Comparison of ENCODE assay signal across 18 mouse cellular contexts in the genomic region with DNA sequence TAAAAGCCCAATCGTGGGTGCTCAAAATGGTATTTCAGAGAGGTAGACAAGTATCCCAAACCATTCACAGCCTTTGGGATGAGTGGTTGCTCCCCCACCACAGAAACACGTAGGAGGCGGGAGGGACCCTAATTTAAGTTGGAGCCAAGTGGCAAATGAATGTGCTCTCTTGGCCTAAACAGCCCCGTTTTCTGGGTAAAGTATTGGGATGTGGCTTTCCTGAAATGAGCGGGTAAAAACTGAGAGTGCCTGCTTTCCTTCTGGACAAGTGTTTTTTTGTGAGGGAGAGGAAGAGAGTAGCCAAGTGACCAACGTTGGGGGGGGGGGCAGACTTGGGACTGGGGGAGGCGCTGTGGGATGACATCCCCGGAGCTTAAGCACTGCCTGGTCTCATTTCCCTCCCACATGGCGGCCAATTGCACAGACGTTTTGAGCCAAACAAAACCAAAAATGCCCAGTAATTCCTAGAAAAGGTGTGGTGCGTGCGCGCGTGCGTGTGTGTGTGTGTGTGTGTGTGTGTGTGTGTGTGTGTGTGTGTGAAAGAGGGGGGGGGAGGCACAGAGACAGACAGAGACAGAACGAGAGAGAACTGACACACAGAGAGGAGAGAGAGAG. TPM values are rescaled to one million over a fixed set of nuclear protein-coding genes. Genes with fewer than 3 reads are reported as not detected.
A peak's percentile ranks its signal among the peaks of the same experiment; 100 is the strongest.
DNase-seq lines count a peak whose midpoint lies in the region; ATAC-seq and TF ChIP-seq lines count a peak whose summit lies in the region.
"Had no signal": no experiment of that assay in that cellular context is flagged by ENCODE, and none has a peak within 500 bp of the region (broad histone marks: within the 10 kb centered on the region; RNA-seq: fewer than 3 reads in every experiment).

No protein-coding gene starts in this region.

- no peaks in the 10 kb centered on the region for H3K36me3 ChIP-seq in lung, embryonic 14.5 days (ENCODE audit: insufficient read depth)
- no peaks in the 10 kb centered on the region for H3K36me3 ChIP-seq in neural tube, embryonic 15.5 days
- H3K36me3 ChIP-seq: embryonic facial prominence, embryonic 12.5 days; liver, embryonic 15.5 days had no signal

- peak overlapping the region; percentile 37; the same call in 1 of the 2 replicates for H3K4me3 ChIP-seq in lung, embryonic 14.5 days (ENCODE audit: low read depth, low read length)
- H3K4me3 ChIP-seq in neural tube, embryonic 15.5 days (replicated peaks), result peak overlapping the region; percentile 75

- no peak for TF ChIP-seq CTCF in lung, embryonic 14.5 days (IDR thresholded peaks at IDR 0.05; ENCODE audit: low read depth)

- H3K27me3 ChIP-seq in lung, embryonic 14.5 days (ENCODE audit: insufficient read depth, low read length), result peaks cover 98% of the 10 kb centered on the region
- H3K27me3 ChIP-seq in neural tube, embryonic 15.5 days (replicated peaks), result no peaks in the 10 kb centered on the region

- no peak for ATAC-seq in lung, embryonic 14.5 days (ENCODE audit: insufficient read depth)
- no peak for ATAC-seq in neural tube, embryonic 15.5 days (ENCODE audit: low FRiP score)
- ATAC-seq: forebrain, postnatal 0 days had no signal

- no peak overlapping the region for H3K9ac ChIP-seq in lung, embryonic 14.5 days
- peak overlapping the region; percentile 98 for H3K9ac ChIP-seq in neural tube, embryonic 15.5 days (replicated peaks)
- H3K9ac ChIP-seq: forebrain, postnatal 0 days; liver, embryonic 15.5 days had no signal

- H3K4me1 ChIP-seq in lung, embryonic 14.5 days (ENCODE audit: insufficient read depth), result no peaks in the 10 kb centered on the region
- H3K4me1 ChIP-seq in neural tube, embryonic 15.5 days, result peaks cover 48% of the 10 kb centered on the region
- H3K4me1 ChIP-seq: embryonic facial prominence, embryonic 12.5 days had no signal

- no peak overlapping the region for H3K27ac ChIP-seq in lung, embryonic 14.5 days (ENCODE audit: low read depth)
- peak overlapping the region; percentile 99 for H3K27ac ChIP-seq in neural tube, embryonic 15.5 days (replicated peaks)
- H3K27ac ChIP-seq: embryonic facial prominence, embryonic 12.5 days; liver, embryonic 15.5 days had no signal

- no peak overlapping the region for H3K4me2 ChIP-seq in lung, embryonic 14.5 days
- H3K4me2 ChIP-seq in neural tube, embryonic 15.5 days, result peak overlapping the region; percentile 60

- H3K9me3 ChIP-seq in lung, embryonic 14.5 days (ENCODE audit: low read depth, low read length), result no peaks in the 10 kb centered on the region
- H3K9me3 ChIP-seq in neural tube, embryonic 15.5 days (replicated peaks), result no peaks in the 10 kb centered on the region
- H3K9me3 ChIP-seq: embryonic facial prominence, embryonic 12.5 days; liver, embryonic 15.5 days had no signal

- DNase-seq in embryo, embryonic 10 days (ENCODE audit: low spot score), result peak; percentile 45
- no peak for DNase-seq in embryo, embryonic 10.5 days (ENCODE audit: low spot score)
- DNase-seq in lung, embryonic 14.5 days, result no peak
- no peak for DNase-seq in lung, postnatal 25 days (ENCODE audit: low spot score)
- DNase-seq in kidney, postnatal 10 days, result peak; percentile 65
- no peak for DNase-seq in gastrocnemius, postnatal 25 days
- no peak for DNase-seq in frontal cortex, adult 2 months (ENCODE audit: extremely low spot score in 1 of 2, low spot score in 1 of 2)
- DNase-seq: cerebellum, adult 8-10 months; forebrain, postnatal 0 days; right cerebral cortex, postnatal 14 days had no signal

- 1% methylated on average over 16 of the region's 16 CpGs for WGBS in lung, embryonic 14.5 days
- 2% methylated on average over 16 of the region's 16 CpGs for WGBS in neural tube, embryonic 15.5 days

RNA-seq across cellular contexts. Expression of gene Hoxd3, which starts 0.7 kb away (rescaled TPM):
- polyA plus RNA-seq in lung, embryonic 14.5 days (2014; fragmentation: Nextera tagmentation; extraction: Ambion mirVana), result not detected in 2 replicates
- 14.5 and 29.1 TPM in 2 replicates for polyA plus RNA-seq in neural tube, embryonic 15.5 days (2015; fragmentation: Nextera tagmentation; extraction: Ambion mirVana)
- not detected for total RNA-seq in gastrocnemius, postnatal 25 days (2021)
- not detected in 2 replicates for polyA plus RNA-seq in frontal cortex, adult 2 months (2012; rRNA removed)
- total RNA-seq: forebrain, postnatal 0 days; heart, adult 18-20 months; hematopoietic stem cell, adult 5-6 weeks; layer of hippocampus, postnatal 25 days had no signal
- polyA plus RNA-seq: C2C12; forebrain, postnatal 0 days; liver, embryonic 15.5 days had no signal

RNA-seq across cellular contexts. Expression of gene Hoxd4, which starts 0.7 kb away (rescaled TPM):
- polyA plus RNA-seq in lung, embryonic 14.5 days (2014; fragmentation: Nextera tagmentation; extraction: Ambion mirVana), result not detected in 2 replicates
- polyA plus RNA-seq in neural tube, embryonic 15.5 days (2015; fragmentation: Nextera tagmentation; extraction: Ambion mirVana), result 4.3 and 4.5 TPM in 2 replicates
- total RNA-seq in gastrocnemius, postnatal 25 days (2021), result 1 to 10 TPM; 1.4 to 2.2 TPM
- not detected in 2 replicates for polyA plus RNA-seq in frontal cortex, adult 2 months (2012; rRNA removed)
- total RNA-seq: forebrain, postnatal 0 days; hematopoietic stem cell, adult 5-6 weeks; layer of hippocampus, postnatal 25 days; megakaryocyte, adult 5-6 weeks had no signal
- polyA plus RNA-seq: C2C12; forebrain, postnatal 0 days; liver, embryonic 15.5 days had no signal

RNA-seq across cellular contexts. Expression of gene Hoxd8, which starts 6.6 kb away (rescaled TPM):
- polyA plus RNA-seq in lung, embryonic 14.5 days (2014; fragmentation: Nextera tagmentation; extraction: Ambion mirVana), result 0.27 and 0.29 TPM in 2 replicates
- polyA plus RNA-seq in neural tube, embryonic 15.5 days (2015; fragmentation: Nextera tagmentation; extraction: Ambion mirVana), result 12.4 and 12.5 TPM in 2 replicates
- 10 to 100 TPM; 11.7 to 30.6 TPM for total RNA-seq in gastrocnemius, postnatal 25 days (2021)
- polyA plus RNA-seq in frontal cortex, adult 2 months (2012; rRNA removed), result 0.04 and 0.06 TPM in 2 replicates
- total RNA-seq: hematopoietic stem cell, adult 5-6 weeks; layer of hippocampus, postnatal 25 days; megakaryocyte, adult 5-6 weeks had no signal
- polyA plus RNA-seq: C2C12 had no signal

RNA-seq across cellular contexts. Expression of gene Hoxd9, which starts 13.5 kb away (rescaled TPM):
- polyA plus RNA-seq in lung, embryonic 14.5 days (2014; fragmentation: Nextera tagmentation; extraction: Ambion mirVana), result 0.13 TPM in 1 of 2 replicates, not detected in the other
- 20.0 and 21.3 TPM in 2 replicates for polyA plus RNA-seq in neural tube, embryonic 15.5 days (2015; fragmentation: Nextera tagmentation; extraction: Ambion mirVana)
- total RNA-seq in gastrocnemius, postnatal 25 days (2021), result 10 to 100 TPM in 1 of 2 experiments, 1 to 10 TPM in 1; 5.7 to 14.7 TPM
- polyA plus RNA-seq in frontal cortex, adult 2 months (2012; rRNA removed), result 0.04 and 0.11 TPM in 2 replicates
- total RNA-seq: forebrain, postnatal 0 days; hematopoietic stem cell, adult 5-6 weeks; layer of hippocampus, postnatal 25 days; megakaryocyte, adult 5-6 weeks had no signal
- polyA plus RNA-seq: C2C12; forebrain, postnatal 0 days; liver, embryonic 15.5 days had no signal

RNA-seq across cellular contexts. Expression of gene Gm28230, which starts 15.5 kb away (rescaled TPM):
- not detected in 2 replicates for polyA plus RNA-seq in lung, embryonic 14.5 days (2014; fragmentation: Nextera tagmentation; extraction: Ambion mirVana)
- 0.96 and 2.0 TPM in 2 replicates for polyA plus RNA-seq in neural tube, embryonic 15.5 days (2015; fragmentation: Nextera tagmentation; extraction: Ambion mirVana)
- total RNA-seq in gastrocnemius, postnatal 25 days (2021), result under 1 TPM in 1 of 2 experiments, not detected in 1; 0.27 TPM
- 0.04 TPM in 1 of 2 replicates, not detected in the other for polyA plus RNA-seq in frontal cortex, adult 2 months (2012; rRNA removed)
- total RNA-seq: forebrain, postnatal 0 days; heart, adult 18-20 months; hematopoietic stem cell, adult 5-6 weeks; layer of hippocampus, postnatal 25 days; megakaryocyte, adult 5-6 weeks had no signal
- polyA plus RNA-seq: C2C12; embryonic facial prominence, embryonic 12.5 days; forebrain, postnatal 0 days; liver, embryonic 15.5 days had no signal

Comparison
In these comparisons a context has a peak if more than half of its experiments do, and no peak if none do; other contexts are left out.
1. DNase-seq: peak in embryo, embryonic 10 days (single experiment) and kidney, postnatal 10 days (single experiment); none in embryo, embryonic 10.5 days (single experiment), lung, embryonic 14.5 days (single experiment), lung, postnatal 25 days (single experiment), gastrocnemius, postnatal 25 days (single experiment) and frontal cortex, adult 2 months (0 of 2).
2. RNA of gene Hoxd3, which starts 0.7 kb away (polyA plus RNA-seq): 14.5 to 29.1 TPM in neural tube, embryonic 15.5 days; not detected in lung, embryonic 14.5 days and not detected in frontal cortex, adult 2 months; every median in the first group is over 10 times any median in the second.
3. RNA of gene Hoxd8, which starts 6.6 kb away (polyA plus RNA-seq): 12.4 to 12.5 TPM in neural tube, embryonic 15.5 days; 0.27 to 0.29 TPM in lung, embryonic 14.5 days and 0.04 to 0.06 TPM in frontal cortex, adult 2 months; every median in the first group is over 10 times any median in the second.